Mouse (Mus musculus): ENCODE measurements around the gene Gm42517.

GRCm38 (mm10) chr5:108405460-108405859 is 37.7 kb upstream of the Gm42517 start:
- TF ChIP-seq CTCF (IDR thresholded peaks at IDR 0.05; ENCODE audit: borderline replicate concordance, extremely low read depth, insufficient read depth, insufficient read length) (no peak), POLR2A (IDR thresholded peaks at IDR 0.05; ENCODE audit: borderline replicate concordance, extremely low read depth, insufficient read depth, insufficient read length, poor library complexity, severe bottlenecking) (no peak)
